Mouse (Mus musculus) kidney, postnatal 36 days (tissue): ENCODE measurements around the gene Uso1.

ENCODE experiments used
- DNase-seq, 2 experiments: peaks; one replicate each; pipeline ENCODE4 v3.0.0; 2021 to 2022; ENCODE audit warnings: mixed read lengths in 2 of 2

The Uso1 gene

DNA sequence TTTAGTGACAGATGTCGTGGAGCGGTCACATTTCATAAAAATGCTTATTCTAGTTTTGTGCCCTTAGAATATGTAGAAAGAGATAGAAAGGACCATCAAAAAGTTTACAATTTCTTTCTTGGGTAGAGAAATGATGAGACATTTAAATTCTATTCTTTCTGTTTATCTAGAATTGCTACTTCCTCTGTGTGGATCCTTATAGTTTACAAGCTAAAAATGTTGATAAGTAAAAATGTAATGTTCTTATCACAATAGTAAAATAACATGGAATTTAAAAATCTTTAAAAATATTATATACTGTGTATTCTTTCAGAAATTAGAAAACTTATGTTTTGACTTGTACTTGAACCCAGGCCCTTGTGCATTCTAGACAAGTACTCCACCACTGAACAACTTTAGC lies 107.2 kb downstream of the Uso1 start:
- no peak for DNase-seq

GRCm38 (mm10) chr5:92245483-92245882 lies 107.7 kb downstream of the Uso1 start:
- no peak for DNase-seq

GRCm38 (mm10) chr5:92248614-92249013 lies 110.9 kb downstream of the Uso1 start:
- no peak for DNase-seq

GRCm38 (mm10) chr5:92252031-92252430 lies 114.3 kb downstream of the Uso1 start:
- no peak for DNase-seq
